ENCODE assay signal across 9 mouse cellular contexts in genomic region chr16:17807192-17808009, GRCm38 (mm10). TPM values are rescaled to one million over a fixed set of nuclear protein-coding genes. Genes with fewer than 3 reads are reported as not detected.
DNase-seq lines count a peak whose midpoint lies in the region; ATAC-seq lines count a peak whose summit lies in the region.
"Had no signal": no experiment of that assay in that cellular context is flagged by ENCODE, and none has a peak within 500 bp of the region (broad histone marks: within the 10 kb centered on the region; RNA-seq: fewer than 3 reads in every experiment).

No protein-coding gene starts in this region.

- H3K4me2 ChIP-seq in forebrain, embryonic 12.5 days, result peak overlapping the region; percentile 99
- peak overlapping the region; percentile 85 for H3K4me2 ChIP-seq in heart, embryonic 16.5 days (ENCODE audit: low read depth, low read length)
- H3K4me2 ChIP-seq in liver, embryonic 12.5 days, result peak overlapping the region; percentile 85
- peak overlapping the region; percentile 67 for H3K4me2 ChIP-seq in stomach, embryonic 14.5 days (replicated peaks; ENCODE audit: low read depth, low read length)

- H3K9me3 ChIP-seq in forebrain, embryonic 12.5 days, result no peaks in the 10 kb centered on the region
- H3K9me3 ChIP-seq in heart, embryonic 16.5 days (replicated peaks; ENCODE audit: control insufficient read depth, low read length), result no peaks in the 10 kb centered on the region
- H3K9me3 ChIP-seq in liver, embryonic 12.5 days (replicated peaks), result no peaks in the 10 kb centered on the region
- H3K9me3 ChIP-seq in stomach, embryonic 14.5 days (ENCODE audit: control insufficient read depth, low read depth, low read length), result no peaks in the 10 kb centered on the region

- peaks cover 82% of the 10 kb centered on the region for H3K27me3 ChIP-seq in forebrain, embryonic 12.5 days
- H3K27me3 ChIP-seq in heart, embryonic 16.5 days (ENCODE audit: control insufficient read depth, insufficient read depth, low read length), result peaks cover 45% of the 10 kb centered on the region
- H3K27me3 ChIP-seq in liver, embryonic 12.5 days (replicated peaks), result peaks cover 99% of the 10 kb centered on the region
- 0 out of 2 replicates have a peak, but pooled peaks cover 7% of the 10 kb centered on the region for H3K27me3 ChIP-seq in stomach, embryonic 14.5 days (ENCODE audit: control insufficient read depth, insufficient read depth, low read length)

- no peak overlapping the region for H3K27ac ChIP-seq in brown adipose tissue, adult 24 weeks (replicated peaks; ENCODE audit: low read depth, low read length)
- H3K27ac ChIP-seq in forebrain, embryonic 12.5 days, result peak overlapping the region; percentile 75
- peak overlapping the region; percentile 48; the same call in 1 of the 2 replicates for H3K27ac ChIP-seq in heart, embryonic 16.5 days (ENCODE audit: low read length)
- H3K27ac ChIP-seq in liver, embryonic 12.5 days, result peak overlapping the region; percentile 30; the same call in 1 of the 2 replicates
- H3K27ac ChIP-seq in stomach, embryonic 14.5 days (ENCODE audit: low read length), result peak overlapping the region; percentile 12; the same call in 1 of the 2 replicates

- peak overlapping the region; percentile 89 for H3K9ac ChIP-seq in forebrain, embryonic 12.5 days
- peak overlapping the region; percentile 73 for H3K9ac ChIP-seq in heart, embryonic 16.5 days (ENCODE audit: low read length)
- H3K9ac ChIP-seq in liver, embryonic 12.5 days, result peak overlapping the region; percentile 65
- H3K9ac ChIP-seq in stomach, embryonic 14.5 days (replicated peaks; ENCODE audit: low read depth, low read length), result peak overlapping the region; percentile 48; the same call in 1 of the 2 replicates

- DNase-seq in B cell, adult 2 months, result peak; percentile 88 to 89
- peak; percentile 86 to 93 for DNase-seq in kidney, postnatal 25 days
- DNase-seq in neural tube, embryonic 10.5 days (ENCODE audit: extremely low spot score, low spot score), result peak; percentile 91

- H3K4me3 ChIP-seq in brown adipose tissue, adult 24 weeks (ENCODE audit: insufficient read depth, low read depth, low read length), result peak overlapping the region; percentile 76
- H3K4me3 ChIP-seq in forebrain, embryonic 12.5 days (replicated peaks), result peak overlapping the region; percentile 66
- H3K4me3 ChIP-seq in heart, embryonic 16.5 days (ENCODE audit: low read length), result peak overlapping the region; percentile 64
- peak overlapping the region; percentile 57 for H3K4me3 ChIP-seq in liver, embryonic 12.5 days
- peak overlapping the region; percentile 37 for H3K4me3 ChIP-seq in stomach, embryonic 14.5 days (ENCODE audit: low read depth, low read length)

- H3K36me3 ChIP-seq in forebrain, embryonic 12.5 days (replicated peaks), result no peaks in the 10 kb centered on the region
- no peaks in the 10 kb centered on the region for H3K36me3 ChIP-seq in heart, embryonic 16.5 days (ENCODE audit: control insufficient read depth, insufficient read depth)
- H3K36me3 ChIP-seq in liver, embryonic 12.5 days, result no peaks in the 10 kb centered on the region
- H3K36me3 ChIP-seq in stomach, embryonic 14.5 days (ENCODE audit: control insufficient read depth, insufficient read depth, low read length), result peaks cover 17% of the 10 kb centered on the region

- 3% methylated on average over 61 of the region's 73 CpGs for WGBS in forebrain, embryonic 12.5 days
- 6% methylated on average over 53 of the region's 73 CpGs for WGBS in heart, embryonic 16.5 days
- WGBS in liver, embryonic 12.5 days (ENCODE audit: insufficient replicate concordance), result 4% methylated on average over 73 of the region's 73 CpGs
- 14% methylated on average over 59 of the region's 73 CpGs for WGBS in stomach, embryonic 14.5 days

- H3K4me1 ChIP-seq in brown adipose tissue, adult 24 weeks (ENCODE audit: control insufficient read depth, insufficient read depth, insufficient read length, low read length), result no peaks in the 10 kb centered on the region; the same call in 1 of the 2 replicates
- H3K4me1 ChIP-seq in forebrain, embryonic 12.5 days, result peaks cover 57% of the 10 kb centered on the region
- peaks cover 36% of the 10 kb centered on the region for H3K4me1 ChIP-seq in heart, embryonic 16.5 days (ENCODE audit: control insufficient read depth, insufficient read depth, low read length)
- peaks cover 42% of the 10 kb centered on the region for H3K4me1 ChIP-seq in liver, embryonic 12.5 days
- H3K4me1 ChIP-seq in stomach, embryonic 14.5 days (ENCODE audit: control insufficient read depth, insufficient read depth, low read length), result peaks cover 47% of the 10 kb centered on the region

- peak; percentile 90 for ATAC-seq in forebrain, embryonic 12.5 days (ENCODE audit: low FRiP score)
- ATAC-seq in heart, embryonic 16.5 days (replicated peaks; ENCODE audit: extremely low read depth, insufficient read depth, low FRiP score), result peak; percentile 70
- peak; percentile 68 for ATAC-seq in liver, embryonic 12.5 days
- ATAC-seq in stomach, embryonic 14.5 days (ENCODE audit: insufficient number of reproducible peaks, insufficient read depth, low FRiP score, low read depth), result peak; percentile 64

RNA-seq across cellular contexts. Expression of gene Scarf2, which starts 10.3 kb away (rescaled TPM):
- polyA plus RNA-seq in brown adipose tissue, adult 24 weeks (2012; ENCODE audit: insufficient read depth, insufficient read length, missing spikeins), result 0.92 and 1.8 TPM in 2 replicates
- polyA plus RNA-seq in forebrain, embryonic 12.5 days (2016; fragmentation: Nextera tagmentation; extraction: Ambion mirVana), result 5.3 and 7.3 TPM in 2 replicates
- polyA plus RNA-seq in heart, embryonic 16.5 days (2015; fragmentation: Nextera tagmentation; extraction: Ambion mirVana), result 4.3 and 5.5 TPM in 2 replicates
- 4.9 and 5.2 TPM in 2 replicates for polyA plus RNA-seq in liver, embryonic 12.5 days (2016; fragmentation: Nextera tagmentation; extraction: Ambion mirVana)
- polyA plus RNA-seq in stomach, embryonic 14.5 days (2014; fragmentation: Nextera tagmentation; extraction: Ambion mirVana), result 17.8 and 23.3 TPM in 2 replicates

RNA-seq across cellular contexts. Expression of gene B830017H08Rik, which starts 25.5 kb away (rescaled TPM):
- polyA plus RNA-seq in brown adipose tissue, adult 24 weeks (2012; ENCODE audit: insufficient read depth, insufficient read length, missing spikeins), result not detected in 2 replicates
- polyA plus RNA-seq in forebrain, embryonic 12.5 days (2016; fragmentation: Nextera tagmentation; extraction: Ambion mirVana), result not detected in 2 replicates
- polyA plus RNA-seq in heart, embryonic 16.5 days (2015; fragmentation: Nextera tagmentation; extraction: Ambion mirVana), result not detected in 2 replicates
- not detected in 2 replicates for polyA plus RNA-seq in liver, embryonic 12.5 days (2016; fragmentation: Nextera tagmentation; extraction: Ambion mirVana)
- polyA plus RNA-seq in stomach, embryonic 14.5 days (2014; fragmentation: Nextera tagmentation; extraction: Ambion mirVana), result not detected in 2 replicates
- polyA plus RNA-seq: C2C12 had no signal

RNA-seq across cellular contexts. Expression of gene Car15, which starts 30.8 kb away (rescaled TPM):
- polyA plus RNA-seq in brown adipose tissue, adult 24 weeks (2012; ENCODE audit: insufficient read depth, insufficient read length, missing spikeins), result 1.5 and 2.1 TPM in 2 replicates
- polyA plus RNA-seq in forebrain, embryonic 12.5 days (2016; fragmentation: Nextera tagmentation; extraction: Ambion mirVana), result 4.4 and 5.1 TPM in 2 replicates
- polyA plus RNA-seq in heart, embryonic 16.5 days (2015; fragmentation: Nextera tagmentation; extraction: Ambion mirVana), result 2.0 and 2.6 TPM in 2 replicates
- polyA plus RNA-seq in liver, embryonic 12.5 days (2016; fragmentation: Nextera tagmentation; extraction: Ambion mirVana), result 0.58 and 0.61 TPM in 2 replicates
- 2.4 and 3.4 TPM in 2 replicates for polyA plus RNA-seq in stomach, embryonic 14.5 days (2014; fragmentation: Nextera tagmentation; extraction: Ambion mirVana)

RNA-seq across cellular contexts. Expression of gene Klhl22, which starts 48.0 kb away (rescaled TPM):
- polyA plus RNA-seq in brown adipose tissue, adult 24 weeks (2012; ENCODE audit: insufficient read depth, insufficient read length, missing spikeins), result 10.2 and 19.0 TPM in 2 replicates
- 49.7 and 50.4 TPM in 2 replicates for polyA plus RNA-seq in forebrain, embryonic 12.5 days (2016; fragmentation: Nextera tagmentation; extraction: Ambion mirVana)
- 36.4 and 39.6 TPM in 2 replicates for polyA plus RNA-seq in heart, embryonic 16.5 days (2015; fragmentation: Nextera tagmentation; extraction: Ambion mirVana)
- polyA plus RNA-seq in liver, embryonic 12.5 days (2016; fragmentation: Nextera tagmentation; extraction: Ambion mirVana), result 23.5 and 24.0 TPM in 2 replicates
- polyA plus RNA-seq in stomach, embryonic 14.5 days (2014; fragmentation: Nextera tagmentation; extraction: Ambion mirVana), result 69.8 and 76.6 TPM in 2 replicates
